Comparison of ENCODE assay signal across 9 mouse cellular contexts in the genomic region with DNA sequence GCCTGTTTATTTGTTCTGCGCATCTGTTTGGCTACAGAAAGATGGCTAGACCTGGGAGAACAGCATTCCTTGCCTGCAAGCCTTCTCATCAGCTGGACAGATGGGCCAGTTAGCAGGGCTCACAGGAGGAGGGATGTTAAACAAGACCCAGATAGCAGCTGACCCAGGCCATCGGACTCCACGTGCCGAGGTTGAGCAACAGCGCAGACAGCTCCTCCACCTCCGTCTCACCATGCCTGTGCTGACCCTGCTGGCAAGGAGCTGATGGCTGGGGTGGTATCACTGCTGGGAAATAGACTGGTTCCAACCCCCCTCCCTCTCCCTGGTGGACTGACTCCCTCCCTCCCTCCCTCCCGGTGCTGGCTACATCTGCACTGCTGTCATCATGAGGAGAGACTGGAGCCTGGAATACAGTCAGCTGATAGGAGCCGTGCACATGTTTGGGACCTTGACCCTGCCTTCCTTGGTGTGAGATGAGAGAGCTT.
DNase-seq lines count a peak whose midpoint lies in the region; ATAC-seq and TF ChIP-seq lines count a peak whose summit lies in the region.
"Had no signal": no experiment of that assay in that cellular context is flagged by ENCODE, and none has a peak within 500 bp of the region (broad histone marks: within the 10 kb centered on the region; RNA-seq: fewer than 3 reads in every experiment).

No protein-coding gene starts in this region.

- H3K9ac ChIP-seq in lung, embryonic 16.5 days (ENCODE audit: low read length) = no peak overlapping the region
- no peak overlapping the region for H3K9ac ChIP-seq in forebrain, postnatal 0 days
- H3K9ac ChIP-seq: liver, embryonic 14.5 days had no signal

- intact Hi-C loops in left cerebral cortex, postnatal 4 days (cut with DNase I) = no loop called here

- WGBS in lung, embryonic 16.5 days = 19% methylated on average over 7 of the region's 8 CpGs
- WGBS in forebrain, postnatal 0 days = 80% methylated on average over 8 of the region's 8 CpGs
- WGBS in thymus, adult 2 months = 81% methylated on average over 8 of the region's 8 CpGs

- no peaks in the 10 kb centered on the region for H3K9me3 ChIP-seq in lung, embryonic 16.5 days (ENCODE audit: control insufficient read depth, low read length)
- no peaks in the 10 kb centered on the region for H3K9me3 ChIP-seq in forebrain, postnatal 0 days (ENCODE audit: low read length)

- peak; percentile 27 for DNase-seq in left cerebral cortex, postnatal 4 days
- no peak for DNase-seq in left cerebral cortex, adult 11 months (ENCODE audit: low spot score)
- peak; percentile 13 for DNase-seq in embryo, embryonic 10.5 days (ENCODE audit: low spot score)
- peak; percentile 87 to 93 for DNase-seq in heart, adult 18-20 months
- no peak for DNase-seq in layer of hippocampus, postnatal 36 days
- DNase-seq in forebrain, postnatal 0 days = no peak
- DNase-seq in thymus, adult 2 months = no peak

- H3K27me3 ChIP-seq in lung, embryonic 16.5 days (ENCODE audit: control insufficient read depth, insufficient read depth, low read depth, low read length) = no peaks in the 10 kb centered on the region
- no peaks in the 10 kb centered on the region for H3K27me3 ChIP-seq in forebrain, postnatal 0 days (ENCODE audit: insufficient read depth, low read length)
- H3K27me3 ChIP-seq in thymus, adult 2 months (ENCODE audit: control insufficient read depth, insufficient read depth, low read length) = no peaks in the 10 kb centered on the region

- H3K4me3 ChIP-seq in lung, embryonic 16.5 days (ENCODE audit: low read length) = no peak overlapping the region
- H3K4me3 ChIP-seq in forebrain, postnatal 0 days (ENCODE audit: low read depth, low read length) = no peak overlapping the region
- H3K4me3 ChIP-seq in thymus, adult 2 months (ENCODE audit: control insufficient read depth, insufficient read depth, low read length) = no peak overlapping the region

- TF ChIP-seq CTCF in forebrain, postnatal 0 days (IDR thresholded peaks at IDR 0.05; ENCODE audit: low read depth) = no peak
- TF ChIP-seq CTCF in thymus, adult 2 months (IDR thresholded peaks at IDR 0.05; ENCODE audit: borderline replicate concordance, control insufficient read depth, extremely low read depth, insufficient read depth, low read length, poor library complexity) = no peak

- H3K36me3 ChIP-seq in lung, embryonic 16.5 days (ENCODE audit: control insufficient read depth, insufficient read depth, low read length) = no peaks in the 10 kb centered on the region
- H3K36me3 ChIP-seq in forebrain, postnatal 0 days (ENCODE audit: insufficient read depth) = no peaks in the 10 kb centered on the region
- H3K36me3 ChIP-seq in thymus, adult 2 months (ENCODE audit: control insufficient read depth, insufficient read depth, low read length) = no peaks in the 10 kb centered on the region

- no peak overlapping the region for H3K27ac ChIP-seq in lung, embryonic 16.5 days (ENCODE audit: low read length)
- H3K27ac ChIP-seq in forebrain, postnatal 0 days (ENCODE audit: low read depth, low read length) = no peak overlapping the region
- H3K27ac ChIP-seq in thymus, adult 2 months (ENCODE audit: control insufficient read depth, insufficient read depth, low read length) = no peak overlapping the region
- H3K27ac ChIP-seq: liver, embryonic 14.5 days had no signal

- no peak overlapping the region for H3K4me2 ChIP-seq in lung, embryonic 16.5 days (ENCODE audit: low read depth, low read length)
- H3K4me2 ChIP-seq in forebrain, postnatal 0 days (ENCODE audit: low read depth) = no peak overlapping the region

- ATAC-seq in lung, embryonic 16.5 days (ENCODE audit: low read depth) = peak; percentile 85
- ATAC-seq in forebrain, postnatal 0 days = no peak

- no peak for TF ChIP-seq POLR2A in thymus, adult 2 months (IDR thresholded peaks at IDR 0.05; ENCODE audit: control insufficient read depth, extremely low read depth, insufficient read depth, low read length, poor library complexity)

- H3K4me1 ChIP-seq in lung, embryonic 16.5 days (replicated peaks; ENCODE audit: control insufficient read depth, insufficient read depth, low read length) = 0 out of 2 replicates have a peak, but pooled peaks cover 4% of the 10 kb centered on the region
- H3K4me1 ChIP-seq in forebrain, postnatal 0 days (ENCODE audit: insufficient read depth) = no peaks in the 10 kb centered on the region
- no peaks in the 10 kb centered on the region for H3K4me1 ChIP-seq in thymus, adult 2 months (replicated peaks; ENCODE audit: control insufficient read depth, insufficient read depth, low read length)

Comparison
In these comparisons a context has a peak if more than half of its experiments do, and no peak if none do; other contexts are left out.
1. DNase-seq: peak in left cerebral cortex, postnatal 4 days (single experiment), embryo, embryonic 10.5 days (single experiment) and heart, adult 18-20 months (2 of 2); none in left cerebral cortex, adult 11 months (single experiment), layer of hippocampus, postnatal 36 days (0 of 2), forebrain, postnatal 0 days (single experiment) and thymus, adult 2 months (single experiment).